Comparison of ENCODE assay signal across 17 mouse cellular contexts in genomic region chr1:106240116-106240685, GRCm38 (mm10).
DNase-seq lines count a peak whose midpoint lies in the region; ATAC-seq and TF ChIP-seq lines count a peak whose summit lies in the region.
"Had no signal": no experiment of that assay in that cellular context is flagged by ENCODE, and none has a peak within 500 bp of the region (broad histone marks: within the 10 kb centered on the region; RNA-seq: fewer than 3 reads in every experiment).

No protein-coding gene starts in this region.

- H3K4me1 ChIP-seq in forebrain, embryonic 14.5 days (ENCODE audit: control insufficient read depth, insufficient read depth, low read length): peaks cover 21% of the 10 kb centered on the region
- H3K4me1 ChIP-seq in forebrain, embryonic 10.5 days: peaks cover 25% of the 10 kb centered on the region
- H3K4me1 ChIP-seq in hindbrain, postnatal 0 days (ENCODE audit: insufficient read depth, low read length): peaks cover 13% of the 10 kb centered on the region
- H3K4me1 ChIP-seq in hindbrain, embryonic 12.5 days: peaks cover 14% of the 10 kb centered on the region; the same call in 1 of the 2 replicates
- H3K4me1 ChIP-seq in midbrain, postnatal 0 days (ENCODE audit: insufficient read depth, low read length): peaks cover 4% of the 10 kb centered on the region; the same call in 1 of the 2 replicates
- no peaks in the 10 kb centered on the region for H3K4me1 ChIP-seq in midbrain, embryonic 11.5 days (ENCODE audit: control insufficient read depth, insufficient read depth, low read length)
- H3K4me1 ChIP-seq: heart, embryonic 10.5 days; liver, embryonic 13.5 days had no signal

- DNase-seq in forebrain, embryonic 14.5 days (ENCODE audit: low spot score): no peak
- no peak for DNase-seq in forebrain, embryonic 10.5 days (ENCODE audit: extremely low spot score, low spot score)
- peak; percentile 46 for DNase-seq in hindbrain, postnatal 0 days (ENCODE audit: low spot score)
- peak; percentile 31 for DNase-seq in midbrain, postnatal 0 days (ENCODE audit: low spot score)
- no peak for DNase-seq in midbrain, embryonic 11.5 days (ENCODE audit: low spot score, missing footprints)
- DNase-seq in lung, postnatal 36 days: peak; percentile 58
- no peak for DNase-seq in heart, postnatal 25 days (ENCODE audit: low spot score)
- DNase-seq: adrenal gland, postnatal 14 days; gastrocnemius, postnatal 36 days; heart, postnatal 10 days; kidney, adult 9 months; liver, embryonic 13.5 days; thymus, postnatal 4 days had no signal

- H3K4me3 ChIP-seq in forebrain, embryonic 14.5 days (ENCODE audit: low read depth, low read length): no peak overlapping the region
- no peak overlapping the region for H3K4me3 ChIP-seq in forebrain, embryonic 10.5 days
- H3K4me3 ChIP-seq in hindbrain, postnatal 0 days (ENCODE audit: low read length): no peak overlapping the region
- no peak overlapping the region for H3K4me3 ChIP-seq in hindbrain, embryonic 12.5 days
- H3K4me3 ChIP-seq in midbrain, postnatal 0 days (ENCODE audit: low read depth, low read length): no peak overlapping the region
- H3K4me3 ChIP-seq in midbrain, embryonic 11.5 days (ENCODE audit: low read depth, low read length): no peak overlapping the region
- H3K4me3 ChIP-seq: heart, embryonic 10.5 days; liver, embryonic 13.5 days had no signal

- intact Hi-C loops in heart, postnatal 25 days (cut with DNase I): no loop called here

- H3K27me3 ChIP-seq in forebrain, embryonic 14.5 days (replicated peaks; ENCODE audit: control insufficient read depth, insufficient read depth, low read length): no peaks in the 10 kb centered on the region
- no peaks in the 10 kb centered on the region for H3K27me3 ChIP-seq in forebrain, embryonic 10.5 days (ENCODE audit: poor library complexity, severe bottlenecking)
- H3K27me3 ChIP-seq in hindbrain, postnatal 0 days (ENCODE audit: insufficient read depth, low read length): no peaks in the 10 kb centered on the region
- H3K27me3 ChIP-seq in hindbrain, embryonic 12.5 days: no peaks in the 10 kb centered on the region
- no peaks in the 10 kb centered on the region for H3K27me3 ChIP-seq in midbrain, postnatal 0 days (ENCODE audit: insufficient read depth, low read length)
- no peaks in the 10 kb centered on the region for H3K27me3 ChIP-seq in midbrain, embryonic 11.5 days (ENCODE audit: control insufficient read depth, insufficient read depth, low read length)
- H3K27me3 ChIP-seq: liver, embryonic 13.5 days; Patski had no signal

- H3K9ac ChIP-seq in forebrain, embryonic 14.5 days (ENCODE audit: low read length): no peak overlapping the region
- no peak overlapping the region for H3K9ac ChIP-seq in hindbrain, postnatal 0 days (replicated peaks; ENCODE audit: low read length)
- no peak overlapping the region for H3K9ac ChIP-seq in hindbrain, embryonic 12.5 days
- H3K9ac ChIP-seq in midbrain, postnatal 0 days (replicated peaks; ENCODE audit: low read length, poor library complexity, severe bottlenecking): no peak overlapping the region
- no peak overlapping the region for H3K9ac ChIP-seq in midbrain, embryonic 11.5 days (ENCODE audit: low read length)
- H3K9ac ChIP-seq: liver, embryonic 13.5 days had no signal

- H3K27ac ChIP-seq in forebrain, embryonic 14.5 days (ENCODE audit: low read depth, low read length): peak overlapping the region; percentile 39; the same call in 1 of the 2 replicates
- H3K27ac ChIP-seq in forebrain, embryonic 10.5 days: no peak overlapping the region
- H3K27ac ChIP-seq in hindbrain, postnatal 0 days: peak overlapping the region; percentile 64
- no peak overlapping the region for H3K27ac ChIP-seq in hindbrain, embryonic 12.5 days
- no peak overlapping the region for H3K27ac ChIP-seq in midbrain, postnatal 0 days (ENCODE audit: low read depth, low read length)
- no peak overlapping the region for H3K27ac ChIP-seq in midbrain, embryonic 11.5 days (ENCODE audit: low read depth, low read length)
- H3K27ac ChIP-seq: heart, embryonic 10.5 days; liver, embryonic 13.5 days had no signal

- H3K4me2 ChIP-seq in forebrain, embryonic 14.5 days (ENCODE audit: low read length): no peak overlapping the region
- no peak overlapping the region for H3K4me2 ChIP-seq in hindbrain, postnatal 0 days (ENCODE audit: low read depth, low read length)
- no peak overlapping the region for H3K4me2 ChIP-seq in hindbrain, embryonic 12.5 days (replicated peaks)
- H3K4me2 ChIP-seq in midbrain, postnatal 0 days (ENCODE audit: low read depth, low read length, poor library complexity, severe bottlenecking): no peak overlapping the region
- no peak overlapping the region for H3K4me2 ChIP-seq in midbrain, embryonic 11.5 days
- H3K4me2 ChIP-seq: liver, embryonic 13.5 days had no signal

- H3K9me3 ChIP-seq in forebrain, embryonic 14.5 days (replicated peaks; ENCODE audit: control insufficient read depth, low read length): no peaks in the 10 kb centered on the region
- peaks cover 6% of the 10 kb centered on the region; the same call in 1 of the 2 replicates for H3K9me3 ChIP-seq in forebrain, embryonic 10.5 days
- no peaks in the 10 kb centered on the region for H3K9me3 ChIP-seq in hindbrain, postnatal 0 days (ENCODE audit: low read length)
- no peaks in the 10 kb centered on the region for H3K9me3 ChIP-seq in hindbrain, embryonic 12.5 days (replicated peaks)
- H3K9me3 ChIP-seq in midbrain, postnatal 0 days (ENCODE audit: low read length): no peaks in the 10 kb centered on the region
- no peaks in the 10 kb centered on the region for H3K9me3 ChIP-seq in midbrain, embryonic 11.5 days (ENCODE audit: control insufficient read depth, low read length)
- H3K9me3 ChIP-seq: heart, embryonic 10.5 days had no signal

- no peak for ATAC-seq in forebrain, embryonic 14.5 days
- no peak for ATAC-seq in hindbrain, postnatal 0 days
- ATAC-seq in hindbrain, embryonic 12.5 days (ENCODE audit: low FRiP score): no peak
- ATAC-seq in midbrain, postnatal 0 days (ENCODE audit: low FRiP score): no peak
- no peak for ATAC-seq in midbrain, embryonic 11.5 days (ENCODE audit: low FRiP score)
- ATAC-seq: activated CD4-positive, CD25-positive, alpha-beta regulatory T cell, adult 4 months; Patski had no signal

- no peaks in the 10 kb centered on the region for H3K36me3 ChIP-seq in forebrain, embryonic 14.5 days (ENCODE audit: control insufficient read depth, insufficient read depth, low read length)
- peaks cover 8% of the 10 kb centered on the region; the same call in 1 of the 2 replicates for H3K36me3 ChIP-seq in forebrain, embryonic 10.5 days (replicated peaks)
- H3K36me3 ChIP-seq in hindbrain, postnatal 0 days (ENCODE audit: insufficient read depth, low read length): no peaks in the 10 kb centered on the region
- no peaks in the 10 kb centered on the region for H3K36me3 ChIP-seq in hindbrain, embryonic 12.5 days
- no peaks in the 10 kb centered on the region for H3K36me3 ChIP-seq in midbrain, postnatal 0 days (ENCODE audit: insufficient read depth, low read length)
- no peaks in the 10 kb centered on the region for H3K36me3 ChIP-seq in midbrain, embryonic 11.5 days (ENCODE audit: control insufficient read depth, insufficient read depth, low read length)
- H3K36me3 ChIP-seq: heart, embryonic 10.5 days; liver, embryonic 13.5 days had no signal

- TF ChIP-seq CTCF in hindbrain, postnatal 0 days (IDR thresholded peaks at IDR 0.05; ENCODE audit: low read depth): no peak
- TF ChIP-seq CTCF in midbrain, postnatal 0 days (IDR thresholded peaks at IDR 0.05): no peak

- 64% methylated on average over 7 of the region's 7 CpGs for WGBS in forebrain, embryonic 14.5 days
- WGBS in forebrain, embryonic 10.5 days: 80% methylated on average over 7 of the region's 7 CpGs
- 52% methylated on average over 7 of the region's 7 CpGs for WGBS in hindbrain, postnatal 0 days
- WGBS in hindbrain, embryonic 12.5 days: 76% methylated on average over 7 of the region's 7 CpGs
- WGBS in midbrain, postnatal 0 days: 63% methylated on average over 7 of the region's 7 CpGs
- WGBS in midbrain, embryonic 11.5 days: 80% methylated on average over 7 of the region's 7 CpGs

Comparison
In these comparisons a context has a peak if more than half of its experiments do, and no peak if none do; other contexts are left out.
1. DNase-seq: peak in hindbrain, postnatal 0 days (single experiment), midbrain, postnatal 0 days (single experiment) and lung, postnatal 36 days (single experiment); none in forebrain, embryonic 14.5 days (single experiment), forebrain, embryonic 10.5 days (single experiment), midbrain, embryonic 11.5 days (single experiment) and heart, postnatal 25 days (single experiment).
2. H3K27ac ChIP-seq: peak in forebrain, embryonic 14.5 days (single experiment) and hindbrain, postnatal 0 days (single experiment); none in forebrain, embryonic 10.5 days (single experiment), hindbrain, embryonic 12.5 days (single experiment), midbrain, postnatal 0 days (single experiment) and midbrain, embryonic 11.5 days (single experiment).